Mouse (Mus musculus) liver, embryonic 12.5 days (tissue): ENCODE data around the gene Olfr943. TPM values are rescaled to one million over a fixed set of nuclear protein-coding genes. Genes with fewer than 3 reads are reported as not detected.

Source experiments
- ATAC-seq: fragments of 200-750 bp; cut with Nextera tagmentation; 2 replicates; pipeline ENCODE4 v1.8.0; 2017; ENCODE audit warnings: moderate number of reproducible peaks, mild to moderate bottlenecking, moderate library complexity
- H3K27ac ChIP-seq: fragments of 300-500 bp; sonication (generic); 2 replicates; pipeline ENCODE4 v1.5.1; 2016; ENCODE audit warnings: mild to moderate bottlenecking
- H3K27me3 ChIP-seq: fragments of 300-500 bp; sonication (generic); replicated peaks from 2 replicates; pipeline ENCODE4 v1.6.1; 2016; ENCODE audit warnings: mild to moderate bottlenecking, moderate library complexity
- H3K36me3 ChIP-seq: fragments of 300-500 bp; sonication (generic); 2 replicates; pipeline ENCODE4 v1.6.1; 2016; ENCODE audit warnings: mild to moderate bottlenecking, moderate library complexity
- H3K4me1 ChIP-seq: fragments of 300-500 bp; sonication (generic); 2 replicates; pipeline ENCODE4 v1.6.1; 2016
- H3K4me2 ChIP-seq: fragments of 300-500 bp; sonication (generic); 2 replicates; pipeline ENCODE4 v1.6.1; 2016; ENCODE audit warnings: mild to moderate bottlenecking, moderate library complexity
- H3K4me3 ChIP-seq: fragments of 300-500 bp; sonication (generic); 2 replicates; pipeline ENCODE4 v1.5.1; 2016; ENCODE audit warnings: mild to moderate bottlenecking, moderate library complexity
- H3K9ac ChIP-seq: fragments of 300-500 bp; sonication (generic); 2 replicates; pipeline ENCODE4 v1.6.1; 2016; ENCODE audit warnings: mild to moderate bottlenecking, moderate library complexity
- H3K9me3 ChIP-seq: fragments of 300-500 bp; sonication (generic); replicated peaks from 2 replicates; pipeline ENCODE4 v1.6.1; 2016; ENCODE audit warnings: mild to moderate bottlenecking, moderate library complexity
- WGBS: fragments of 180-500 bp; shearing (Covaris S2); methylation state at CpG from one replicate; pipeline ENCODE4 v1.1.7; 2016; ENCODE audit not compliant: insufficient replicate concordance; 5-methylcytosine and 5-hydroxymethylcytosine counted together
- polyA plus RNA-seq: library from polyadenylated mRNA; unstranded; fragments of >200 nt; fragmentation: Nextera tagmentation; extraction: Ambion mirVana; gene quantifications from 2 replicates; pipeline ENCODE4 v1.2.1, GENCODE M21; 2016

Olfr943 gene
- not detected in 2 replicates for polyA plus RNA-seq

DNA sequence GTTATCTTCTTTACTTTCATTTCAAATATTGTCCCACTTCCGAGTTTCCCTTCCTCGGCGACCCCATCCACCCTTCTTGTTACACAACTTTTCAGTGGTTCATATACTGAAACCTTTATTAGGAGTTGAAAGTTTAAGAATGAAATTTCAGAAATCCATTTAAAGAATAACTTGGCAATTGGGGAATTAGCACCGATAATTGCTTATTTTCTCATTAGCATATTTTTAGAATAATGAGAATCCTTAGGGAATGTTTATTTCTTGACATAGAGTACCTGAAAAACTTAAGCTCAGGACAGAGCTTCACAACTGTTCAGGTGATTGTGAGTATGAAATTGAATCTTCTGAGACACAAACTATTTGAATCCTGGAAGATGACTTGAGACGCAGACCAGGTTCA is at the start of gene Olfr943:
Gene Olfr943, plus strand, starts transcription at position 301 of the 400 bp plus-strand sequence.
- Histone ChIP-seq H3K27me3 (no peaks in the 10 kb centered on the region), H3K9me3 (0 out of 2 replicates have a peak, but pooled peaks cover 3% of the 10 kb centered on the region), H3K9ac (no peak within 1 kb of the TSS), H3K4me3 (no peak within 1 kb of the TSS), H3K27ac (no peak within 1 kb of the TSS), H3K36me3 (no peaks in the 10 kb centered on the region), H3K4me2 (no peak within 1 kb of the TSS), H3K4me1 (no peaks in the 10 kb centered on the region)
- no peak for ATAC-seq
- 78% methylated on average over 5 of the region's 5 CpGs for WGBS

DNA sequence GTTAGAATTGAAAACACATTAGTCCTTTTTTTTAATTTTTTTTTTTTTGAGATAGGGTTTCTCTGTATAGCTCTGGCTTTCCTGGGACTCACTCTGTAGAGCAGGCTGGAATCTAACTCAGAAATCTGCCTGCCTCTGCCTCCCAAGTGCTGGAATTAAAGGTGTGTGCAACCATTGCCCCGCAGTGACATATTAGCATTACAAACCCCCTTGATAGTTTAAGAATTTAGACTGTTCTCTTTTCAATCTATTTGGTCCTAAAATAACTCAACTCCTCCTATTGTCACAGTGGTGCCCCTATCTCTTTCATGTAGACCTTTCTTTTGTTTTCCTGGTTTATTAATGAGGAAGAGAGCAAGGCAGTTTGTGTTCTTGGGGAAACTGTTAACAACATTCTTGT is 38.8 kb upstream of the Olfr943 start:
- Histone ChIP-seq H3K9ac (no peak overlapping the region), H3K4me1 (no peaks in the 10 kb centered on the region), H3K27me3 (no peaks in the 10 kb centered on the region), H3K4me2 (no peak overlapping the region), H3K9me3 (no peaks in the 10 kb centered on the region), H3K4me3 (no peak overlapping the region), H3K36me3 (no peaks in the 10 kb centered on the region), H3K27ac (no peak overlapping the region)
- 39% methylated on average over 1 of the region's 1 CpGs for WGBS
- ATAC-seq, result no peak

GRCm38 (mm10) chr9:39127831-39128230 is 38.3 kb upstream of the Olfr943 start, which contains the start of gene Olfr27:
Gene Olfr27, plus strand, starts transcription at chr9:39128131.
- Histone ChIP-seq H3K4me2 (no peak within 1 kb of the TSS), H3K4me3 (no peak within 1 kb of the TSS), H3K4me1 (no peaks in the 10 kb centered on the region), H3K9ac (no peak within 1 kb of the TSS), H3K9me3 (no peaks in the 10 kb centered on the region), H3K36me3 (no peaks in the 10 kb centered on the region), H3K27me3 (no peaks in the 10 kb centered on the region), H3K27ac (no peak within 1 kb of the TSS)
- ATAC-seq, result no peak

GRCm38 (mm10) chr9:39152401-39152800 is 13.7 kb upstream of the Olfr943 start:
- Histone ChIP-seq H3K9ac (no peak overlapping the region), H3K9me3 (no peaks in the 10 kb centered on the region), H3K4me3 (no peak overlapping the region), H3K27ac (no peak overlapping the region), H3K4me1 (no peaks in the 10 kb centered on the region), H3K4me2 (no peak overlapping the region), H3K36me3 (no peaks in the 10 kb centered on the region), H3K27me3 (no peaks in the 10 kb centered on the region)
- ATAC-seq, result no peak
- 33% methylated on average over 1 of the region's 1 CpGs for WGBS

- Histone ChIP-seq H3K36me3 (no peaks in the 10 kb centered on the region), H3K27me3 (no peaks in the 10 kb centered on the region), H3K4me1 (no peaks in the 10 kb centered on the region), H3K27ac (no peak within 1 kb of the TSS), H3K9me3 (no peaks in the 10 kb centered on the region), H3K9ac (no peak within 1 kb of the TSS), H3K4me2 (no peak within 1 kb of the TSS), H3K4me3 (no peak within 1 kb of the TSS)
- ATAC-seq, result no peak
Observed at GRCm38 (mm10) chr9:39201620-39202019, 35.5 kb downstream of the Olfr943 start, which contains the start of gene Olfr944. Gene Olfr944, plus strand, starts transcription at chr9:39201920.

Other genes starting within 250 kb of the Olfr943 start
- not detected in 2 replicates for gene Olfr930, start 236.5 kb upstream of the Olfr943 start, polyA plus RNA-seq
- gene Olfr933, start 194.0 kb upstream of the Olfr943 start, polyA plus RNA-seq, result not detected in 2 replicates
- gene Olfr934, start 178.0 kb upstream of the Olfr943 start, polyA plus RNA-seq, result not detected in 2 replicates
- gene Olfr935, start 166.6 kb upstream of the Olfr943 start, polyA plus RNA-seq, result not detected in 2 replicates
- not detected in 2 replicates for gene Olfr146, start 142.9 kb upstream of the Olfr943 start, polyA plus RNA-seq
- not detected in 2 replicates for gene Olfr937, start 101.4 kb upstream of the Olfr943 start, polyA plus RNA-seq
- not detected in 2 replicates for gene Olfr938, start 87.4 kb upstream of the Olfr943 start, polyA plus RNA-seq
- not detected in 2 replicates for gene Olfr27, start 38.2 kb upstream of the Olfr943 start, polyA plus RNA-seq
- not detected in 2 replicates for gene Olfr944, start 35.6 kb downstream of the Olfr943 start, polyA plus RNA-seq
- gene Olfr1537, start 83.7 kb downstream of the Olfr943 start, polyA plus RNA-seq, result not detected in 2 replicates
- gene Olfr945, start 110.5 kb downstream of the Olfr943 start, polyA plus RNA-seq, result not detected in 2 replicates
- not detected in 2 replicates for gene Olfr948, start 159.7 kb downstream of the Olfr943 start, polyA plus RNA-seq
- not detected in 2 replicates for gene Olfr951, start 221.1 kb downstream of the Olfr943 start, polyA plus RNA-seq